Mouse (Mus musculus) spleen, adult 18-20 months (tissue): Measurements from ENCODE around the gene Snd1.
"Not testable (repeated sequence)": the region's sequence is repeated elsewhere in the genome, so short reads cannot be mapped to it uniquely, and the experiment has no call there.

Experiments
- DNase-seq, 2 experiments: peaks; one replicate each; pipeline ENCODE4 v3.0.0; 2022; ENCODE audit warnings: mixed read lengths in 2 of 2

Gene Snd1

DNA sequence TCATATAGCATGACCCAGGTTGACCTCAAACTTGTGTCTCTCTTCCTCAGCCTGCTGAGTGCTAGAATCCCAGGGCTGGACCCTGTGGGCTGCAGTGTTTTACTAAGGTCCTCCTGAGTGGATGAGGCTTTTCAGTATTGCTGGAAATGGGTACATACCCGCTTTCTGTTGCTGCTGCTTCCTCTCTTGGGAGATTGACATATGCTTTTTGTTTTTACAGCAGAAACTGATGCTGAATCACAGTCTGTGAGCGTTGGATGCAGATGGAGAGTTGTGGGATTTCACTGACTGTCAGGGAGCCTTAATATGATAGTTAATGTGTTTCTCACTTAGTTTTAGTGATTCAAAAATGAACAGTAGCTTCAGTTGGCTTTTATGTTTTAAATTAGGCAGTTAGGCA lies 11.5 kb downstream of the Snd1 start:
- no peak for DNase-seq

DNA sequence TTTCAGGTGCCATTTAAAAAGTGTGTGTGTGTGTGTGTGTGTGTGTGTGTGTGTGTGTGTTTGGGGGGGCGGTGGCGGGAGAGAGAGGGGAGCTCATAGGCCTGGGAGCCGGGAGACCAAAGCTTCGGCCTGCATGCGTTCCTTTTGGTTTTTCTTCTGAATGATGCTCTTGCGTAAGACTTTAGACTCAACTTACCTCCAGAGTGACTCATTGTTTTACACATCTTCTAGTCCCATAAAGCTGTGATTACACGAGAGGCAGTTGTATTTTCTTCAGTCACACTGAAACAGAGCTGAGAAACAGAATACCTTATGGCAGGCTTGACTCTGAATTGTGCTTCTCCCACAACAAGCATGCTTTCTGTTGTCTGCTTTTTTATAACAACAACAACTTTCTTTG lies 12.0 kb downstream of the Snd1 start:
- DNase-seq = no peak

DNA sequence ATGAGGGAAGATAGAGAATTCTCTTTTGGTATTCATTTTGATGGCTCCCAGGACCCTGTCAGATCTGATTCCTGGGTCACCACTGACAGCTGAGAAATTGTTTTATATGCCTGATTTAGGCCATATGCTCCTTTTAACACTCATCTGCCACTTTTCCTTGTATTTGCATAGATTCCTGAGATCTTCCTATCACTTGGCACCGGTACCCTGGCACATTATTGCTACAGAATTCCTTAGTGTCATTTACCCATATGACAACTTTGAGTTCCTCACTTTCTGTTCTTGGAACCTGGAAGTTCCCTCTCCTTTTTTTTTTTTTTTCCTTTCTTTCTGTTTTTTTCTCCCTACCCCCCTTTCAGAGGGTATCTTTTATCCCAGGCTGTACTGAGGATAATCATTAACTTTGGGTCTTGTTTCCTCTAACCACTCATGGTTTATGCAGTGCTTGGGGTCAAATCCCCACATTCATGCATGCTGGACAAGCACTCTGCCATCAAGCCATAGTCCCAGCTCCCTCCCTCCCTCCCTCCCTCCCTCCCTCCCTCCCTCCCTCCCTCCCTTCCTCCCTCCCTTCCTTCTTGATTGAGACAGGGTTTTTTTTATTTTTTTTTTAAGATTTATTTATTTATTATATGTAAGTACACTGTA lies 13.4 kb downstream of the Snd1 start:
- no peak for DNase-seq

DNA sequence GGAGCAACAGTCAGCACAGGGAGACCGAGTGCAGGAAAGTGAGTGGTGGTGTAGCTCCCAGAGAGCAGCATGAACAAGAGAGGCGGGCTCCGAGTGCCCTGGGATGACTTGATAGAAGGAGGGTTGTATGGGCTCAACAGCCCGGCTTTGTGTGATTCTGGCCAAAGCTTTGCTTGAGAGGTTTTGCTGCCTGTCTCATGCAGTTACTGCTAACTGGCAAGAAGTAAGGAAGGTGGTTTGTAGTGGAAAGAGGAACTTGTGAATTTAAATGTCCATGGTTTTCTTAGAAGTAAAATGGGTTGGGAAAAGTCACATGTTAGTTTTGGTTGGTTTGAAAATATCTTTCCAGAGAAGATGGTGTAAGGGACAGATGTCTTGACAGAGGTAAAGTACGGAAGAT lies 15.7 kb downstream of the Snd1 start:
- no peak for DNase-seq

DNA sequence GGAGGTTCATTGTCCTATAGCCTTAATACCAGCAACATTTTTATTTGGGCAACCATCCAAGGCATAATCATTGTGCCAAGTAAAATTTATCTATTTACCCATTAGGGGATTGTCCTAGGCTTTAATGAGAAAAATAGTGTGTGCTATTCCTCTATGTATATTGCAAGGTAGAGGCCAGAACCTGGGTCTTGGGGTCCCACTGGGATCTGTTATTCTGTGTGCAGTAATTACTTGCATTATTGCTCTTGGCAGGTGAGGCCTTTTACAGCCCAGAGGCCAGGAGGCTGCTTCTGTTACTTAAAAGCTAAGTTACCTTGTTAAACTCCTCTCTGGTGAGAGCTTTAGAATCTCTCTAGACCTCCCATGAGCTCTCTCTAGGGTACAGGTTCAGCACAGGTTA lies 16.3 kb downstream of the Snd1 start:
- DNase-seq = no peak

DNA sequence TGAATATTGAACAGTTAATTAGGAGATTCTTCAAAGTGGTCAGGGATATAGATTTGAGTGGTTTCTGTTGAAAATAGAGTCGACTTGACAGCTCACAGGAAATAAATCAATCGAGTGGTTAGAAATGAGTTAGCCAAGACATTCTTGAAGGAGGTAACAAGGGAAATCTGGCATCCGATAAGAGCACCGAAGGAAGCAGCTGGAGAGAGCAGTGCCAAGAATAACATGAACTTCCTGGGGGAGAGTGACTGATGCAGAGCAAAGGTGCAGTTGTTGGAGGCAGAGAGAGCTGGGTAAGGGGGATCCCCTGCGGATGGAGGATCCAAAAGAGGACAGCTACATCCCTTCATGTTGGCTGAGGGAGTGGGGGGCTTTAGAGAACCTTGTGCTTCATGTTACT lies 22.9 kb downstream of the Snd1 start:
- DNase-seq = no peak

DNA sequence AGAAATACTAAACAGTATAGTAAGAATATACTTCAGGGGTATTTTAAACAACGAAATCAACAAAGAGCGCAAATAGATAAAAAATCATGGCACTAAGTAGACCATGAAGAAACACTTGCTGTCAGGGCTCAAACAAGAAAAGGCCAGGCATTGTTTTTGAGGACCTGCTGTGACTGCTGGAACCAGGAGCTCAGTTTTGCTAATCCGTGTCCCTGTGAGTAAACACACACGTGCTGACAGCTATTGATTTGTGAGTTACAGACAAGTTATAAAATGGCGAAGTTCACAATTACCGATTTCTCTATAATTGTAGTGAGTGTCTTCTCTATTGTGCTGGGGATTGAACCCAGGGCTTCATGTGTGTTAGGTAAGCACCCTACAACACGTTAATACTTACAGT lies 27.6 kb downstream of the Snd1 start:
- DNase-seq = no peak

DNA sequence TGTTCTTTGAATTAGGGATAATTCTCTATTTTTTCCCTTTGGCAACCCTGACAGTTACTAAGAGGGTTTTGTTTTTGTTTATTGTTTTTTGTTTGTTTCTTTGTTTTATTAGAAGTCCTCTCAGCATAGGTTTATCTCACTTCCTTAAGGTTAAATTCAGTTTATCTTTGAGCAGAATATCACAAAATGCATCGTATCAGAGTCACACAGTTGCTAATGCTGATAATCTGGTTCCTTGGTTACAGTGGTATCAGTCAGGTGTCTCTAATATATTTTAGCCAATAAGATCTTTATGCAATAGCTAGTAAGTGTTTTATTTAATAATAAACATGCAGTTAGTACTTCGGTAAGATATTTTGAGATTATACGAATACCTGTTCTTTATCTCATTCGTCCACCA lies 28.2 kb downstream of the Snd1 start:
- DNase-seq = no peak

DNA sequence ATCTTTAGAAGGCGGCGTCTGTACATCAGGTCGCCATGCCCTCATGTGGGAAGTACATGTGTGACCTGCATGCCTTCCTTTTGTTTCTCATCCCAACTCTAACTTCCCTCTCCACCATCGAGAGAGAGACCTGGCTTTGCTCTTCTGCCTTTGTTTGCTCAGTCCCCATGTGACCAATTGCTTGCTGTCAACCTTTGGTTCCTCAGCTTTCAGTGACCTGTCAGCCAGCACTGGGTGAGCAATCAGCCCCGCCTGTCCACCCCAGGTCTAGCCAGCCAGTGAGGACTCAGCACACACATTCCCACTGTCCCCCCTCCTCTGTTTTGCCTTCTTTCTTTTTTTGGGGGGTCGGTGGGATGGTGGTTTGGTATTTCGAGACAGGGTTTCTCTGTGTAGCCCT lies 29.7 kb downstream of the Snd1 start:
- DNase-seq = no peak

DNA sequence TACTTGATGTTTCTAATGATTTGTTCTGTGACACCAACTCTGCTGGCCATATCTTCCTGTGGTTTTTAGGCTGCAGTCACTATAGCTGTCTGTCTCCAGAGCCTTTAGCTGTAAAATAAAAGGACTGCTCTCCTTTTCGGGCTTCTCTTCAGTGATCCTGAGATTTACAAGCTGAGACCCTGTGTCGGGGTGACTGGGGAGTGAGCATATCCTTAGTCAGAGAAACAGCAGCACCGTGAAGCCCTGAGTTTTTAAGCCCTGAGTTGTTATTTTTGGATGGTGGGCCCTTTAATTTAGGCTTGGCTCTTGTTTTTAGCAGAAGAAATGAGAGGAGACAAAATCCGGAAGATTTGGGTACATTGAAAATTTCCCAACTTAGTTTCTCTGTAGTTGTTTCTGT lies 32.8 kb downstream of the Snd1 start:
- no peak for DNase-seq

DNA sequence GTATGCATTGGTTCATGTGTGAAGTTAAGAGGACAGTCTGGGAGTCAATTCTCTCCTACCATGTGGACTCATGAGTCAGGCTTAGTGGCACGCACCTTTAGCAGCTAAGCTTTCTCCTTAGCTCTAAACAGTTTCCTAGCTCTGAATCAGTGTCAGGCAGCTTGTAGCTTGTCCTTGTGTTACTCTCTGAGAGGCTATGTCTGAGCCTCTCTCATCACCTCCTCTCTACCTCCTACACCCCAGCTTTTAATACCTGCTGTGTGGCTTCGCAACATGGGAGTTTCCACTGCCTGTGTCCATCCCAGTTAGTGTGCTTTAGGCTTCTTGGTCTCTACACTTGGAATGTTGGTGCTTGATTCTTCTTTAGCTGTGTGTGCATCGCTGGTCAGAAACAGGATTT lies 39.3 kb downstream of the Snd1 start:
- no peak for DNase-seq

DNA sequence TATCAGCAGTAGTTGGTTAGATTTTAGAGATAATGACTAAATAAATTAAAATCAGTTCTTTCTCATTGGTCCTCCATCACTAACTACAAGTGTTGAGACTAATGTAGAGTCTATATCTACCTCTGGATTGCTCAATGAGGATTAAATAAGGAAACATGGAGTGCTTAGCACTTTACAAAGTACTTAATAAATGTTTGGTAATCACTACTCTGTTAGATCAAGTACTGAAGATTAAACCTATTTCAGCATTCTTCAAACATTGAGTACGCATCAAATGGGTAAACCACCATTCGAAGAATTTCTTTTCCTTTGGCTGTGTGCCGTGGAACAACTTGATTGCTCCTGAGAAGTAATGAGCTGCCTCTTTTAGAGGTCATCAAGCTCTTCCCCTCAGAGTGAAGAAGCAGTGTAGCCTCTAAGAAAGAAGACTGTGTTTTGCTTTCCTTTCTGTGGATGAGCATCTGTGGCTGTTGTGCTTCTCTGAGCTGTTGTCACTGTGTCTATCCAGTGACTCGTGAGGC lies 40.0 kb downstream of the Snd1 start:
- no peak for DNase-seq

DNA sequence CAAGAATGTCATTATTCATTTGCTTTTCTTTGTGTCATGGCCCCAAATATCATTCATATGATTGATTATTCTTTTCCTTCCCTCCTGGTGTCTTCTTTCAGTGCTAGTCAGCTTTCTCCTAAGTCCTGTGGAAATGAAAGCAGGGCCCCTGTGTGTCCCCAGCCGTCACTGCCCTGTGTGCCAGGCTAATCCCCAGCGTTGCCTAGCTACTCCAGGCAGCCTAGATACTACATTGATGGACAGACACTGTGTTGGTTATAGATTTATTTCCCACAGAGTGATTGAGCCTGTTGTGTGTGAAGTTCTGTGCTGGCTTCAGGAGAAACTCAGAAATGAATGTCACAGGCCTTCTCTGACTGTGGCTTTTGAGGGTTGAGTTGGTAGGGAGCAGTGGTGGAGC lies 41.7 kb downstream of the Snd1 start:
- no peak for DNase-seq

DNA sequence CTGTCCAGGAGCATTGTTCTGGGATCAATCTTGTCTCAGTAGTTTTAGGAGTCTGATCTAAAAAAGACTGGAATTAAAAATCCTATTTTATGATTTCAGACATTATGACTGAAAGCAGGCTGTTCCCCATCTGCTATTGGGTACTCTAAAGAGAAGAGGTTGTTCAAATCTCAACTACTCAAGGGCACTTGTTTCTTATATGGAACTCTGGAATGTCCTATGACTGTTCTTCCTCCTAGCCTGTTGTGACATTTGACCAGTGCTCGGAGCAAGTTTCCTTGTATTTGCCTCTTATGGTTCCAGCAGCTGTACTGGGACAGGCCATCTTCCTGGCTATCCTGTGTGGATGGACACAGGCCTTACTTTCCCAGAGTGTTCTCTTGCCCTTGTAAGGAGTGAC lies 42.1 kb downstream of the Snd1 start:
- no peak for DNase-seq

DNA sequence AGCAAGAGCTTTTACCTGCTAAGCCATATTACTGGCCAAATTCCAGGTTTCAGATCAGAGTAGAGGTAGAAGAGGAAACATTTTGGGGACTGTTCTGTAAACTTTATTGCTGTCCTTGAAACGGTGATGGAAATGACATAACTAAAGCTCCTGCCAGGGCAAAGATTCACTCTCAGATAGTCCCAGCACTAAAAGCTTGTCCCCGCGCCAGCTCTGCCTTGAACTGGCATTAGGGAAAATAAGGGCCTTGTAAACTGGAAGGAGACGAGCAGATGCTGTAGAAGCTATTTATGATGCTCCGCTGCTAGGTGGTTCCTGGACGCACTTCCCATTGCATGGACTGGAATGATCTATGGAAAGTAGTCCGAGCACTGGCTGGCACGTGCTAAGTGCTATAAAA lies 44.5 kb downstream of the Snd1 start:
- no peak for DNase-seq

DNA sequence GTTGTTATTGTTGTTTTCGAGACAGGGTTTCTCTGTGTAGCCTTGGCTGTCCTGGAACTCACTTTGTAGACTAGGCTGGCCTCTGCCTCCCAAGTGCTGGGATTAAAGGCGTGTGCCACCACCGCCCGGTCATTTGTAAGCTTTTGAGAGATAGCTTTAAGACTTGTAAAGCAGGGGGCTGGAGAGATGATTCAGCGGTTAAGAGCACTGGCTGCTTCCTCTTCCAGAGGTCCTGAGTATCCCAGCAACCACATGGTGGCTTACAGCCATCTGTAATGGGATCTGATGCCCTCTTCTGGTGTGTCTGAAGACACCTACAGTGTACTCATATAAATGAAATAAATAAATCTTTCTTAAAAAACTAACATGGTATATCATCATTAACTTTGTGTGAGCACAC lies 45.8 kb downstream of the Snd1 start:
- DNase-seq = not testable (repeated sequence)

DNA sequence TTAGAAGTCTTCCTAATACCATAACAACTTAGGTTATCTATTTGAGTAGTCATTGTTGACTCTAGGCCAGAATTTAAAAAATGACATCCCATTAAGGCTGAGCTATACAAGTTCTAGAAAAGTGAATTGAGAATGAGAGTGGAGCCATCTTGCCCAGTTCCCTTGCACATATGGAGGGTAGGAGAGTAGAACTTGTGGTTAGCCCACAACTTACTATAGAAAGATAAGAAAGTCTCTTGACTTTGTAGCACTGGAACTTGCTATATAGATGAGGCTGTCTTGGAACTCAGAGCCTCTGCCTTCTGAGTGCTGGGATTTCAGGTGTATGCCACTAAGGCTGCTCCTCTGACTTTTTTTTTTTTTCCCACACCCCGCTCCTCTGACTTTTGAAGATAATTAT lies 46.5 kb downstream of the Snd1 start:
- no peak for DNase-seq

DNA sequence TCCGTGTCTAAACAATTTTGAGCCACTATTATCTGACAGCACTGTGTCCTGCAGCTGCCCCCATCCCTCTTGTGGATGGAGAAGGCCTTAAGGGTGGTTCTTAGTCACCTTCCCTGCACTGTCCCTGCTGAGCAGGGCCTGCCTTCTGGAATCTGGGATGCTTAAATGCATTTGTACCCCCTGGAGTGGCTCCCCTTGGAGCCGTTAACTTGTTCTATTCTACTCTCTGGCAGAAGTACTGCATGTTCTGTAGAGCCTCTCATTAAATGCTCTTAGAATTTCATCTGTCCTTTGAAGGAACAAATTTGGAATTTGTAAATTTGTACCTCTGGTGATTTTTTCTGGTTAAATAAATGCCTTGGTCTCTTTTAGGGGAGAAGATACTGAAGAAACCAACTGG lies 50.6 kb downstream of the Snd1 start:
- DNase-seq = no peak

DNA sequence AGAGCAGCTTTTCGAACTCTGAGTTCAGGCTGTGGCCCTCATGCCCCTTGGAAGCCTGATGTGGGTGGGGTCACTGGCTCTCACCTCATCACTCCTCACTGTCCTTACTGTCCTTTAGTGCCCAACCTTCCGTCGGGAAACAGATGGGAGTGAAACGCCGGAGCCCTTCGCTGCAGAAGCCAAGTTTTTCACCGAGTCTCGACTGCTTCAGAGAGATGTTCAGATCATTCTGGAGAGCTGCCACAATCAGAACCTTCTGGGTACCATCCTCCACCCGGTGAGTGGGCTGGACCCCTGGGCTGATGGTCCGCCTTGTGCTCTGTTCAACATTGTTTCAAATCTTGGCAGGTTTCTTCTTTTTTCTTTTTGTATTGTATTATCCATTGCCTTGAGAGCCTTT lies 52.5 kb downstream of the Snd1 start:
- DNase-seq = no peak

DNA sequence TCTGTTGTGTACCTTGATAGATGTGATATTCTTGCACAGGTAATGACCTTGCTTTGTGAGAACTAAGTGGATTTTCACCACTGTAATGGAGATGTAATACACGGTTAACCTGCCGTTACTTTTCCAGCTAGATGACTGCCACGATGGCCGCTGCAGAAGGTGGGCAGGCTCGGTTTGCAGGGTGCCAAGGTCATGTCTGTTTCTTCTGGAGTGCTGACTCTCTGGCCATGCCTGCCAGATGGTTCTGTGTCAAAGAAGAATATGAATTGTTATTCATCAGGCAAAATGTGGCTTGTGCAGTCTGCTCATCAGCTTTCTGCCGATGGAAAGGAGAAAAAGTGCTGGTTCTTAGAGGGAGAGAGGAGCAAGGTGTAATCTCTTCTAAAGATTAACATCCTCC lies 53.3 kb downstream of the Snd1 start:
- no peak for DNase-seq

DNA sequence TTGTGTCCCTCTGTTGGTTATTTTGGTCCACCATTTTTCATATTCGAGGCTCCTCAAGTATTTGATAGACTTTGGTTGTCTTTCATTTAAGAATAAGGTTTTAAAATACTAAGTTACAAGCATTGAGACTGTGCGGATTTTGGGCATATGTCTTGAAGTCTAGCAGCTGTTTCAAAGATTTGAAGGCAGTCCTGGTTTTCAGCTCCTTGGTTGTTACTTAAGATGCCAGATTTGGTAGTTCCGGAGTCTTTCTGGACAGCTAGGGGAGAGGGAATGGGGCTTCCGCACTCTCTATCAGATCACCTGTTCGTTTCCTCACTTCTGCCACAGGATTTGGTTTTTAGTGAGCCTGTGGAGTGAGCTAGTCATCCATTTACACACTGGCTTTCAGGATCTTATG lies 61.5 kb downstream of the Snd1 start:
- no peak for DNase-seq

DNA sequence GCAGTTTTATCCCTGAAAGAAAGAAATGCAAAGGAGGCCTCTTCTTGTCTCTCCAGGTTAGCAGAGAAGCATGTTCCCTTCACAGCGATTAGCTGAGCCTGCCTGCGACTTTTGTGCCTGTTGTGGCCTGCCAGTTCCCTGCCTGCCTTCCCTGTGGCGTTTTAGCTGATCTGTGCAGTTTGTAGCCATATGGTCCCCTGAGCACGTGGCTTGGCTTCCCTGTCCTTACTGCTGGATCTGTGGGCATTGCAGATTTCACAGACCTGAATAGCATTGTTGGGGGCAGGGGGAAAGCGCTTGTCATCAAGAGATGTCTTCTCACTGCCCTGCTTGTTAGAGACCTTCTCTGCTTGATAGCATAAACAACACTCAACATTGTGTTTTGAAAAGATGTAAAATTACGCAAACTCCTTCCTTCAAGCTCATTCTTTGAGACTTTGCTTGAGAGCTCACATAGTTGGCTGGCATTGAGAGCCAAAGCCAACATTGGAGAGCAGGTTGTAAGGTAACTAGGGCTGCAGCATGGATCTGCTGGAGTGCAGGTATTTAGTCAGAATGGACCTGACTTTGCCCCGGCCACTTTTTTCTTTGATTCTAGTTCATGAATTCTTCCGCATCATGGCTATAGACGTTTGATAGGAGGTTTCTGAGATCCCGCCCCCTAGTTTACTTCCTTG lies 63.0 kb downstream of the Snd1 start:
- no peak for DNase-seq

DNA sequence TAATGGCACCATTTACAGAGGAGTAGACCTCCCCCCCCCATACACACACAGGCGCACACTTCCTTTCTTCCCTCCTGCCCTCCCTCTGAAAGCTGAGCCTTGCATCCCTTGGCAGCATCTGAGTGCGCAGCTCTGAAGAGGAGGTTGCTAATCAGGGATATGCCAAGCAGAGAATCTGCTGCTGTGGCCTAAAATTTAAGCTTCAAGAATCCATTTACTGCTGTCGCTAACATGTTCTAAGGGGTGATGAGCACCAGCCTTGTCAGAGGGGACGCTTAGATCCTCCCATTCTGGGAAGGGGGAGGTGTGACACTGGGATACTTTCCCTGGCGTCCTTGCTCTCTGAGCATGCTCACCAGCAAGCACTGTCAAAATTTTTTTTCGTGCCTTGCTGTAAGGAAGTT lies 67.4 kb downstream of the Snd1 start:
- DNase-seq = no peak

DNA sequence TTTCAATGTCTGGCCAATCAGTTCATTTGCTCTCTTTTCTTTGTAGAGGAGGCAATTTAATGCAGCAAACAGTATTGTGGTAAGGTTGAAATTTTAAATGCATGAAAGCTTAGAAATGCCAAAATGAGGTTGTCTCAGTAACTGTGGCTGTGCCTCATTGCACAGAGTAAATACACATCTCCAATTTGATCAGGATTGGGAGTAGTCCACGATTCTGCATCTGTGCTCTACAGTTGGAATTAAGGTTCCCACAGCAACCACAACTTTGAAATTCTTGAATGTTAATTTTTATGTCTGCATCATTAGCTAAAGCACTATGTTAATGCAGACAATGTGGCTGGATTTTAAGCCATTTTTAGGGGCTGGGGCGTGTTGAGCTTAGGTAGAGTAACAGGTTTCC lies 72.0 kb downstream of the Snd1 start:
- no peak for DNase-seq

DNA sequence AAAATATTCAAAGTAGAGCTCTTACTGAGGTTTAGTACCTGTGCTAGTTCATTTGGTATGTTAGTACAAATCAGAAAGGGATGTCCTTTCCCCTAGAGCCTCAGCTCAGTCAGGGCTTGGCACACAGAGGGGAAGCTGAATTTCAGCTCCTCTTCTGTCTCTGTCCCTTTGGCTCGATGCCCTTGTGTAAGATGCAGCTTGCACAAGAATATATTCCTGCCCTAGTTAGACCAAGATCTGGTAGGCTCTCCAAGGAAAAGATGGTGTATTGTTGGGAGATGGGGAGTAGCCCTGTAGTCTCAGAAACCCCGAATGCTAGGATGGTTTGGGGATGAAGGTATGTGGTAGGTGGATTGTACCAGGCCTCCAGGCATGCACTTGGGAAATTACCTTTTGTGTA lies 74.4 kb downstream of the Snd1 start:
- no peak for DNase-seq
